Mouse (Mus musculus) E14TG2a.4 (cell line): ENCODE results near the gene Marcksl1.

ENCODE experiments used
- CTCF ChIP-seq: conservative IDR thresholded peaks from 2 replicates; pipeline ENCODE4 v1.5.1; 2014; ENCODE audit warnings: low read length
- NANOG ChIP-seq: IDR thresholded peaks from 2 replicates; pipeline ENCODE4 v1.6.1; 2014; ENCODE audit warnings: borderline replicate concordance, low read length, mixed read lengths

GRCm38 (mm10) chr4:129496631-129497030 is 16.8 kb upstream of the Marcksl1 start:
- TF ChIP-seq NANOG = no peak
- TF ChIP-seq CTCF = no peak
